Mouse (Mus musculus) lung, postnatal 0 days (tissue): ENCODE results near the gene Uso1.

Source experiments
- CTCF ChIP-seq: IDR thresholded peaks from 2 replicates; pipeline ENCODE4 v1.5.1; 2016; ENCODE audit warnings: antibody characterized with exemption, mild to moderate bottlenecking
- EP300 ChIP-seq: IDR thresholded peaks from 2 replicates; pipeline ENCODE4 v1.6.1; 2016; ENCODE audit warnings: antibody characterized with exemption, mild to moderate bottlenecking, control low read depth

DNA sequence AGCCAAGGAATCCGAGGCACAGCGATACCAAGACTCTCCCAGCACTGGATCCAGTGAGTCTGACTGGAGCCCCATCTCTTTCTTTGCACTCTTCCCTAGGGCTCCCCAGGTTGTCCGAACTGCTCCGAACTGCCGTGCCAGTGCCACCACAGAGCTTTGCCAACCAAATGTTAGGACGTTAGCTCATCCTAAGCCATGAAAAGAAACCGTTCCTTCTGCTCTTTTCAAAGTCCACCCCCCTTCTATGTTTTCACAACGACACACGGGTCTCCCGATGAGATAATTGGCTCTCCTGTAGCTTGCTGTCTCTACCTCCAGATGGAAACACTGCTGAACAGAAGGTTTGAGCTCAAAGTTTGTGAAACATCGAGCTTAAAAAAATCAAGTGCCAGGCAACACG is 103.0 kb downstream of the Uso1 start:
- TF ChIP-seq CTCF (no peak), EP300 (no peak)
